Mouse (Mus musculus) bone marrow, adult 2 months (tissue): ENCODE measurements at regions not wholly inside any gene's neighbourhood (a gene's known extent, or its start where the extent isn't known, plus 50 kb on each side); places are given as distances from the start of the nearest gene placed in this dataset.

Experiments
- CTCF ChIP-seq: fragments of 200-500 bp; IDR thresholded peaks from 2 replicates; pipeline ENCODE4 v1.5.1; 2011; ENCODE audit warnings: low read length, control low read depth; ENCODE audit not compliant: control insufficient read depth, insufficient read depth
- POLR2A ChIP-seq: fragments of 200-500 bp; IDR thresholded peaks from 2 replicates; pipeline ENCODE4 v1.6.1; 2011; ENCODE audit warnings: low read depth, mild to moderate bottlenecking, control low read depth, low read length, borderline replicate concordance; ENCODE audit not compliant: control insufficient read depth

GRCm38 (mm10) chr8:112238681-112239080 is 223.8 kb upstream of the Gm6793 start:
- TF ChIP-seq CTCF (no peak), POLR2A (no peak)
